Mouse (Mus musculus): Measurements from ENCODE around the gene Krt6a. TPM values are rescaled to one million over a fixed set of nuclear protein-coding genes. Genes with fewer than 3 reads are reported as not detected.
"Not testable (repeated sequence)": the region's sequence is repeated elsewhere in the genome, so short reads cannot be mapped to it uniquely, and the experiment has no call there.

The Krt6a gene
- polyA plus RNA-seq, 1 experiment, result not detected

GRCm38 (mm10) chr15:101708683-101709082 is 14.6 kb upstream of the Krt6a start:
- TF ChIP-seq CTCF (IDR thresholded peaks at IDR 0.05; ENCODE audit: insufficient read depth, low read depth, low read length) (no peak), POLR2A (IDR thresholded peaks at IDR 0.05; ENCODE audit: insufficient read depth, low read depth, low read length) (no peak)
- Histone ChIP-seq H3K27ac (ENCODE audit: insufficient read depth, low read depth, low read length) (no peak overlapping the region), H3K4me1 (ENCODE audit: control insufficient read depth, insufficient read depth, low read length) (no peaks in the 10 kb centered on the region), H3K4me3 (ENCODE audit: insufficient read depth, low read depth, low read length) (no peak overlapping the region)
- WGBS, result 77% methylated on average over 11 of the region's 11 CpGs

GRCm38 (mm10) chr15:101707454-101707853 is 13.3 kb upstream of the Krt6a start:
- TF ChIP-seq CTCF (IDR thresholded peaks at IDR 0.05; ENCODE audit: insufficient read depth, low read depth, low read length) (no peak), POLR2A (IDR thresholded peaks at IDR 0.05; ENCODE audit: insufficient read depth, low read depth, low read length) (no peak)
- H3K4me1 ChIP-seq (ENCODE audit: control insufficient read depth, insufficient read depth, low read length), result no peaks in the 10 kb centered on the region
- H3K27ac ChIP-seq (ENCODE audit: insufficient read depth, low read depth, low read length), result no peak overlapping the region
- 87% methylated on average over 9 of the region's 9 CpGs for WGBS
- H3K4me3 ChIP-seq (ENCODE audit: insufficient read depth, low read depth, low read length), result no peak overlapping the region

- WGBS, result 87% methylated on average over 4 of the region's 4 CpGs
- TF ChIP-seq CTCF (IDR thresholded peaks at IDR 0.05; ENCODE audit: insufficient read depth, low read depth, low read length), result no peak
- TF ChIP-seq POLR2A (IDR thresholded peaks at IDR 0.05; ENCODE audit: insufficient read depth, low read depth, low read length), result no peak
- Histone ChIP-seq H3K4me1 (ENCODE audit: control insufficient read depth, insufficient read depth, low read length) (no peaks in the 10 kb centered on the region), H3K4me3 (ENCODE audit: insufficient read depth, low read depth, low read length) (no peak overlapping the region), H3K27ac (ENCODE audit: insufficient read depth, low read depth, low read length) (no peak overlapping the region)
These were observed 10.0 kb upstream of the Krt6a start for GRCm38 (mm10) chr15:101704066-101704465.

- TF ChIP-seq CTCF (IDR thresholded peaks at IDR 0.05; ENCODE audit: insufficient read depth, low read depth, low read length) (no peak), POLR2A (IDR thresholded peaks at IDR 0.05; ENCODE audit: insufficient read depth, low read depth, low read length) (no peak)
- Histone ChIP-seq H3K4me1 (ENCODE audit: control insufficient read depth, insufficient read depth, low read length) (no peaks in the 10 kb centered on the region), H3K27ac (ENCODE audit: insufficient read depth, low read depth, low read length) (no peak overlapping the region), H3K4me3 (ENCODE audit: insufficient read depth, low read depth, low read length) (no peak overlapping the region)
- 36% methylated on average over 2 of the region's 2 CpGs for WGBS
These were observed 8.3 kb upstream of the Krt6a start for GRCm38 (mm10) chr15:101702380-101702779.

GRCm38 (mm10) chr15:101699866-101700265 is 5.8 kb upstream of the Krt6a start:
- Histone ChIP-seq H3K4me3 (ENCODE audit: insufficient read depth, low read depth, low read length) (no peak overlapping the region), H3K4me1 (ENCODE audit: control insufficient read depth, insufficient read depth, low read length) (no peaks in the 10 kb centered on the region), H3K27ac (ENCODE audit: insufficient read depth, low read depth, low read length) (no peak overlapping the region)
- 85% methylated on average over 8 of the region's 8 CpGs for WGBS
- no peak for TF ChIP-seq CTCF (IDR thresholded peaks at IDR 0.05; ENCODE audit: insufficient read depth, low read depth, low read length)
- no peak for TF ChIP-seq POLR2A (IDR thresholded peaks at IDR 0.05; ENCODE audit: insufficient read depth, low read depth, low read length)

GRCm38 (mm10) chr15:101699192-101699591 is 5.1 kb upstream of the Krt6a start:
- 60% methylated on average over 3 of the region's 3 CpGs for WGBS

GRCm38 (mm10) chr15:101697326-101698188 is 3.5 kb upstream of the Krt6a start:
- H3K27ac ChIP-seq (ENCODE audit: insufficient read depth, low read depth, low read length), result no peak overlapping the region
- H3K4me1 ChIP-seq (ENCODE audit: control insufficient read depth, insufficient read depth, low read length), result no peaks in the 10 kb centered on the region
- TF ChIP-seq POLR2A (IDR thresholded peaks at IDR 0.05; ENCODE audit: insufficient read depth, low read depth, low read length) (no peak), CTCF (IDR thresholded peaks at IDR 0.05; ENCODE audit: insufficient read depth, low read depth, low read length) (no peak)
- H3K4me3 ChIP-seq (ENCODE audit: insufficient read depth, low read depth, low read length), result no peak overlapping the region
- 65% methylated on average over 8 of the region's 8 CpGs for WGBS

More at GRCm38 (mm10) chr15:101699192-101699591, 5.1 kb upstream of the Krt6a start:
- no peak overlapping the region for H3K4me3 ChIP-seq (ENCODE audit: insufficient read depth, low read depth, low read length)
- H3K4me1 ChIP-seq (ENCODE audit: control insufficient read depth, insufficient read depth, low read length), result no peaks in the 10 kb centered on the region
- no peak overlapping the region for H3K27ac ChIP-seq (ENCODE audit: insufficient read depth, low read depth, low read length)
- no peak for TF ChIP-seq CTCF (IDR thresholded peaks at IDR 0.05; ENCODE audit: insufficient read depth, low read depth, low read length)
- no peak for TF ChIP-seq POLR2A (IDR thresholded peaks at IDR 0.05; ENCODE audit: insufficient read depth, low read depth, low read length)

GRCm38 (mm10) chr15:101690460-101690859 is 3.6 kb downstream of the Krt6a start:
- not testable (repeated sequence) for H3K4me3 ChIP-seq (ENCODE audit: insufficient read depth, low read depth, low read length); H3K27ac ChIP-seq (ENCODE audit: insufficient read depth, low read depth, low read length); H3K4me1 ChIP-seq (ENCODE audit: control insufficient read depth, insufficient read depth, low read length)
- WGBS, result 94% methylated on average over 5 of the region's 5 CpGs

GRCm38 (mm10) chr15:101688161-101688560 is 5.9 kb downstream of the Krt6a start:
- Histone ChIP-seq H3K4me3 (ENCODE audit: insufficient read depth, low read depth, low read length) (no peak overlapping the region), H3K4me1 (ENCODE audit: control insufficient read depth, insufficient read depth, low read length) (no peaks in the 10 kb centered on the region), H3K27ac (ENCODE audit: insufficient read depth, low read depth, low read length) (no peak overlapping the region)
- TF ChIP-seq POLR2A (IDR thresholded peaks at IDR 0.05; ENCODE audit: insufficient read depth, low read depth, low read length) (no peak), CTCF (IDR thresholded peaks at IDR 0.05; ENCODE audit: insufficient read depth, low read depth, low read length) (no peak)
- whole genome bisulfite sequencing, result 61% methylated on average over 2 of the region's 2 CpGs

All from olfactory bulb, adult 2 months (tissue).